Mouse (Mus musculus): Measurements from ENCODE around the gene Iqgap3.

The Iqgap3 gene

DNA sequence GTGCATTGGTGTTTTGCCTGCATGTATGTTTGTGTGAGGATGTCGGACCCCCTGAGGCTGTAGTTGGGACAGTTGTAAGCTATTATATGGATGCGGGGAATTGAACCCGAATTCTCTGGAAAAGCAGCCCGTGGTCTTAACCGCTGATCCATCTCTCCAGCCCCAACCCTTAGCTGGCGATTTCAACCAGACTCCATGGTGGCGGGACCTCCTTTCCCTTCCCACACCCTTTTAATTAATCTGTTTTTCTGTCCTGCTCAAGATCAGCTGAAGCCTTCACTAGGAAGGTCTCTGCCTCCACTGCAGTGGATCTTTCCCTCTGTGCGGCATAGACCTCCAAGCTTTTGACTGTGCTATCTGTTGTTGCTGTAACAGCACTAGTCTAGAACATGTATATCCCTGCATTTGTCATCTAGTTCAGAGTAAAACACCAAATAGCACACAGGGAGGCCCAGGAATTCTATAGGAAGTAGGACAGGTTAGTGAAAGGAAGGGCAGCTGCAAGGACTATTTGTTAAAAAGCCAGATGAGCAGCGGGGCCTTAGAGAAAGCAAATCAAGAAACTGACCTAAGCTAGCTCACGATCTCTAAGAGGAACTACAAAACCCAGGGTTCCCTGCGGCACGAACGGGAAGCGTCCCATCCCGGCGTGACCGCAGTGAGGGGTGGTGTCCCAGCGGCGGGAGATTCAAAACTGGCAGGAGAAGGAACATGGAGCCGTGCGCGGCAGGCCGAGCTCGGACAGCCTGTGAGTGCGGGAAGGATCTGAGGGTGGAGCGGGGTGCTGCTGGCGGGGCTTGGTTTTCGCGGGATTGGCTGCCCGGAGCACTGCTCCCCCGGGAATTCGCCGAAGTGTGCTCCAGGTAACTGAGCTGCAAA, at the start of gene Iqgap3:
TSS of gene Iqgap3 (plus strand) at position 627 of the 879 bp plus-strand sequence.
- peak; percentile 95 for DNase-seq

DNA sequence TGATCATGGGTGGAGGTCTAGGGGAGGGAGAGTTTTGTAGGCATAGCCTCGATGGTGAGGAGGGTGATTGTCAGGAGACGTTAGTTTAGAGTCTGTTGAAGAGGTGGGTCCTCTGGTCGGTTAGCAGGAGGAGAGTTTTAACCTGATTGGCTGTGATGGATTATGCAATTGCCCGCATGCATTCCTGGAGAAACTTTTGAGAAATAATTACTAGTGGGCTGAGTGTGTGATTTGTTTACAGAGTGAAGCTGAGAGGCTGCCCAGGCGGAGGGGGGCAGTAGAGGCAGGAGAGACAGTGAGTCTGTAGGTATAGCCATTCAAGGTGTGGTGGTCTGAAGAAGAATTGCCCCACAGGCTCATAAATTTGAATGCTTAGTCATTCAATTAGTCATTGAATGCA, 48.3 kb upstream of the Iqgap3 start:
- peak; percentile 74 for DNase-seq

DNA sequence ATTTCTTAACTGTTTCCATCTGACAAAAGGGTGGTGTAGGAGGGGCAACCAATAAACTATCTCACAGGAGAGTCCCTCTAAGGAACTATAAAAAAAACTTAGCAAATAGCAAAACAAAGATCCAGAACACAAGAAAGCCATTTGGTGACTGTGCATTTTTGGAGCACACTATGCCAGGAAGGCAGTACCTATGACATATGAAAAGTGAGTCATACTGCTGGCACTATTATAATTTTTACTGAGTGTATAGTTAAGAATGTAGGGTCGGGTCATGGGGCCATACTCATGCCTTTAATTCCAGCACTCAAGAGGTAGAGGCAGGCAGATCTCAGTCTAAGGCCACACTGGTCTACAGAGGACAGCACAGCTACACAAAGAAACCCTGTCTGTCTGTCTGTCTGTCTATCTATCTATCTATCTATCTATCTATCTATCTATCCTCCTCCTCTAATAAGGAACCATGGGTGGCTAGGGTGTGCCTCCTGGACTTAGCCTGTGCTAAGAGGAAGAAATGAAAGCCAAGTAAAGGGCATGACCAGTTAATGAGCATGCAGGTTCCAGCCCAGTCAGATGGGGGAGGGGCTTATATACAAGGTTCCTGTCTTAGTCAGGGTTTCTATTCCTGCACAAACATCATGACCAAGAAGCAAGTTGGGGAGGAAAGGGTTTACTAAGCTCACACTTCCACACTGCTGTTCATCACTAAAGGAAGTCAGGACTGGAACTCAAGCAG, 46.0 kb upstream of the Iqgap3 start:
- DNase-seq, result no peak

DNA sequence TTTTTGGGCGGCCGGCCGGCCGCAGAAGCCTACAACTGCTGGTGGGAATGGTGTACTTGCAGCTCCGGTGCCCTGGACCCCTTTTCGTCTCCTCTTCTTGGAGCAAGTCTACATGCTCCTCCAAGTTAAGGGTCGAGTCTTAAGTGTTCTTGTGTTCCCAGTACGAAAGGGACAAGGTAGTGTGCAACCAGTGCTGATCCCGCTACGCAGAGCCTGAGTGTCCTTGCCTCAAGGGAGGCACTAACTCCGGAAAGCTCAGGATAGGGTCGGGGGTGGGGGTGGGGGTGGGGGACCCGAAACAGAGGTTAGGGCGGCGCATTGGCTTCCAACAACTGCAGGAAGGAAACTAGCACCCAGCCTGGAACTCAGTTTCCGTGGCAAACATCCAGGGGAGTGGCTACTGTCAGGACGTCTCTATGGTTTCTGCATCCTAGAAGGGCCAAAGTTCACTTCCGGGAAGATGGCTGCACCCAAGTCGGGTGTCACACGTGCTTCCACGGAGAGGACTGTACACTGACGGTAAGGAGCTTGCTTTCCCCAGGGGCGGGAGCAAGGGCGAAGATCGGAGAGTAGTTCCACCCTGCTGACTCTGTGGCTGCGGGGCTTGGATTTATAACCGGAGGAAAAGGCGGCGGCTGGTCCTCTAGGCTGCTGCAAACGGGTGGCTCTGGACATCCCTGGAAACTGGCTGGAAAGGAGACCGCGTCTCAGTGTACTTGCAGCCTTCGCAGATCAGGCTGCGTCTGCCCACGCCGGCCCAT, 38.9 kb upstream of the Iqgap3 start, which contains the start of gene Gpatch4:
TSS of gene Gpatch4 (plus strand) at position 448 of the 761 bp plus-strand sequence.
- DNase-seq, result peak; percentile 98

DNA sequence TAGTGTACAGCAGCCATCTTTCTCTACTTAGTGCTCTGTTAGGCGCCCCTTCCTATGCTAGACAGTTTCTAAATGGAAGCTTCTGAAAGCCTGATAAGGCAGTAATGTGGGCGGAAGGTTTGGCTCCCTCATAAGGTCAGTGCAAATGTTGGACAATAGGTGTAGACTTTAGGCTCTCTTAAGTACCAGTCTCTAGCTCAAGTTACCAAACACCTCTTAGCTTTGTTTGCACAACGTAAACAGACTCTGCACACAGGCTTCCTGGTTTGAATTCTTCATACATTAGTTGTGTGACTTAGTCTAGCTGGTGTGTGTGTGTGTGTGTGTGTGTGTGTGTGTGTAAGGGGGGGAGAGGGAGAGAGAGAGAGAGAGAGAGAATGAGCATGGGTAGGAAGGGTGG, 32.2 kb upstream of the Iqgap3 start:
- DNase-seq, result peak; percentile 76

DNA sequence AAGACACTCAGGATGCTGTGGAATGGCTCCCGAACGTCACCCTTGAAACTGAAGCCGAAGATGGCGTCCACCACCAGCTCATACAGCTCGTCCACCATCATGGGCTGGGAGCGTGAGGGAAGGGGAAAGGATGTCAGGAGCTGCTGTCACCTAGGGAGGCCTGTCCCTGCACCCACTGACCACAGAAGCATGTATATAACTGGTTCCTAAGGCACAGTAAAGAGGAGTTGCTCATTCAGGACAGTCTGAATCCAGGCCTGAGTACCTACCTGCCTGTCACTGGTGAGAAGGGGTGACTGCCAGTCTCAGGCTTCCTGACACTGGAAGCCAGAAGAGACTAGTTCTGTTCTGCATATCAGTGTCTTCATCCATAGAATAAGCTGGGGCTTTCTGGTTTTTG, 24.7 kb upstream of the Iqgap3 start:
- no peak for DNase-seq

DNA sequence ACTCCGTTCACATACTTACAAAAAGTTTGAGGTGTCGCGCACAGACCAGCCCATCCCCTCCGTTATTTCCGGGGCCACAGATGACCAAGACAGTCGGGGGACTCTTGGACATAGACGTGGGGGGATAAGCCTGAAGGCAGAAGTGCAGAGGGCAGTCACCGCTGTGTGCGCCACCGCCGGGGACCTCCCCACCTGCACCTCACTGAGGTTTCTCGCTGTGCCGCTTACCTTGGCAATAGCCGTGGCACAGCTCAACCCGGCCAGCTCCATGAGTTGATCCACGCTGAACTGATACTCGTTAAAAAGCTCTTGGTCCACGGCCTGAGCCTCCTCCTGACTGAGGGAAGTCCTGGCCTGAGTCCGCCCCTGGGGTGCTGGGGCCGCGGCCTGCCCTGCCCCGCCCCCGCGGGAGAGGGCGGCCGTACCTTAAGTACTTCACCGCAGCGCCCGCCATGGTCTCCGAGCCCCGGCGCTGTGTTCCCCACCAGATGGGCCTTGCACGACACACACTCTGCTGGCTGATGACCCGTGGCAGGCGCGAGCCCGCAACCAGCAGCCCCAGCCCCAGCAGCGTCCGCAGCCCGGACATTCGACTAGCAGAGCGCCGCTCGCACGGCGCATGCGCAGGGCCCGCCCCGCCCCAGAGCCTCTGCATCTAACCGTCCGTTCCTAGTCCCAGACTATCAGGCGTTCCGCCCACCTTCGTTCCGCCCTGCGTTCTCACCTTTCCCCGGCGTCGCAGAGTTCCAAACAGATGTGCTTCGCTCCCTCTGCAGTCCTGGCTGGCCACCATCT, 23.7 kb upstream of the Iqgap3 start, which contains the start of gene Naxe:
TSS of gene Naxe (minus strand) at position 594 of the 795 bp plus-strand sequence.
- DNase-seq, result peak; percentile 88

DNA sequence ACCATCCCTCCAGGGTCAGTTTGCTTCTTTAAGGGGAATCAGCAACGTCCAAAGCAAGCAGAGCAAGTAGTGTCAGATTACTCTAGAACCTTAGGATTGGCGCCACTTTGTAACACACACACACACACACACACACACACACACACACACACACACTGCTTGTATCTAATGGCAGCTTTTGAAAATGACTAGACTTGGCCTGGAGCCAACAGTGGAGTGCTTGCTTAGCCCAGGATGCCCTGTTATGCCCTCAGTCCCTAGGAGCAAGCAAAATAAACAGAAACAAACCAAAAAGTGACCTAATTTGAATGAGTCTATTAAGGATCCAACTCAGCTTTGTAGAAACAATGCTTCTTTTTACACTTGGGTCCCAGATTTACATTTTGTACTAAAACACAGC, 13.4 kb upstream of the Iqgap3 start:
- DNase-seq, result peak; percentile 85

DNA sequence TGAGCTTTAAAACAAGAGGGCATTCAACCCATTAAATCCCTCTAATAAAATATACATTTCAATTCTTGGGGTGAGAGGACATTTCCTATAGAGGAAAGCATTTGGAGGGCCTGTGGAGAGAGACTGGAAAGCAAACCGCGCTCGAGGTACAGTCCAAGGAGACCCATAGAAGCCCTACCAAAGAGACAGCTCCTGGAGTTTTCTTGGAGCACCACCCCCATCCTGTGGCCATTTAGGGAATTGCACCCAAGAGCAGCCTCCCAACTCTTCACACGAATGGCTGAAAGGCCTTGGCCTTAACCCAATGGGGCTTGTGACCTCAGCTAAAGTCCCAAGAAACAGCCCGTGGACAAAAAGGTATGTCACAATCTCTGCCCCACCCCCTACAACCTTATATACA, 10.0 kb upstream of the Iqgap3 start:
- peak; percentile 93 for DNase-seq

DNA sequence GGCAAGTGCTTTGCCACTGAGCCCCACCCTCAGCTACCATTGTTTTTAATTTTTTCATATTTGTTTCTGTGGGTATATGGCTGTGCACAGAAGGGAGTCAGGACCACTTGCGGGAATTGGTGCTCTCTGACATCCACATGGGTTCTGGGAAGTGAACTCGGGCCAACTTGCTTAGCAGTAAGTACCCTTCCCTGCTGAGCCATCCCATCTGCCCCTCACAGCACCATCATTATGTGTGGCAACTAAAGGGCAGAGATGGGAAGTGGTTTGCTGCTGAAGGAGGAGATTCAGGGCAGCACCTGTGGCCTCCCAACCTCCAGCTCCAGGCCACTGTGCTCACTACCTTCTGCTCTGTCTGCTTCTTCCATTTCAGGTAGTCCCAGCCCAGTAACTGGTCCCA, 8.1 kb upstream of the Iqgap3 start:
- DNase-seq, result no peak

DNA sequence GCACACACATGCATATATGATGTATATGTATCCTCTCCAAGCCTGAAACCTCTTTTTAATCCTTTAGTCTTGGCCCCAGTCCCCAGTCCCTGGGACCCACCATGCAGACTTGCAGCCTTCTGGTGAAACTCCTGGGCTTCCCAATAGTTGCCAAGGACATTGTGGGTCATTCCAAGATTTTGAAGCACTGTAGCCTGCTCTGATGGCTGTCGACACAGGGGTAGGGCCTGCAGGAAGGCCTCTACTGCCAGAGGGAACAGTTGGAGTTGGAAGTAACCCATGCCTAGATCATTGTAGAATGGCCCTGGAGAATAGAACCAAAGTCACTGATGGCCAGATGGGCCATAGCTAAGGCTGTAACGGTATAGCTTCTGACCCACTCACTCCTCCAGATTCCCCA, 7.4 kb upstream of the Iqgap3 start:
- no peak for DNase-seq

DNA sequence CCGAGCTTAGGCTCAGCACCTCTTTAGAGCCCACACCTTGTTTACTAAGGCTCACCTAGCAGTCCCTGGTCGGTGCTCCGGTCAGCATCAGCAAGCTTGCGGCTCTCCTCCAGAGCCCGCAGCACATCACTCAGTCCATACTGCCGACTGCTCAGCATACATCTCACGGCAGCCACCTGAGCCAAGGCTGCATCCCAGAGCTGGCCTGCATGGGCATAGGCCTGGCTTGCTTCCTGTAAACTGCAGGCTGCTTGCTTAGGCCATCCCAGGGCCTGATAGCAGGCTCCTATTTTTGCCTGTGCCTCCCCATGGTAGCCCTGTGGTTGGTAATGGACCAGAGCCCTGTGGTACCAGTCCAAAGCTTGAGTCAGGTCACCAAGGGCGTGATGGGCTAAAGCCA, 7.0 kb upstream of the Iqgap3 start:
- DNase-seq, result no peak

DNA sequence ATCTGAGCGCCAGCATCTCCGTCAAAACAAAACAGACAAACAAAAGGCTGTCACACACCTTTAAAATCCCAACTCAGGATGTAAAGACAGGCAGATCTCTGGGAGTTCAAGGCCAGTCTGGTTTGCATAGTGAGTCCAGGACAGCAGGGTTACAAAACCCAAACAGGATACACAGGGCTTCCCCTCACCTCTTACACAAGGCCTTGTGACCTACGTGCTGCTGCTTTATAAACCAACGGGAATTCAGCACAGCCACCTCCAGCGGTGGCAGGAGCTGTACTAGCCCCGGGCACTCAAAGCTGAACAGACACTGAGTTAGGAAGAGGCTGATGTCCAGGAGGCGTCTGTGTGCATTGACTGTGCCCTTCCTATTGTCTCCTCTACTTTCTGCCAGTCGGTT, 4.3 kb upstream of the Iqgap3 start:
- no peak for DNase-seq

DNA sequence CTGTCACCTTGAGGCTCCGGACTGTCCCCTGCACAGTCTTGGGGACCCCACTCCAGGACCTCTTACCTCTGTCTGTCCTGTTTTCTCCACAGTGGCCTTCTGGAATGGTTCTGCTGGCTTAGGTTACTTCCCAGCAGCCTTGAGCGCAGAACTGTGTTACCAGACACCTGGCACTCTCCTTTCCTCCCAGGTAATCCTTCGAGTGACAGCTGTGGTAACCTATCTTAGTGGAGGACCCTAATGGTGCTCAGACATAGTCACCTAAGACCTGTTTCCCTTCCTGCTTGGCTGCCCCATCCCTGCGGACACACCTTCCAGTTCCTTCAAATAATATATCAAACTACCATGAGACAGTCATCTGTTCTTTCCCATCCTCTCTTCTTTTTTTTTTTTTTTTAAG, 3.6 kb upstream of the Iqgap3 start, which contains the start of gene Ttc24:
TSS of gene Ttc24 (minus strand) at position 101 of the 400 bp plus-strand sequence.
- no peak for DNase-seq

DNA sequence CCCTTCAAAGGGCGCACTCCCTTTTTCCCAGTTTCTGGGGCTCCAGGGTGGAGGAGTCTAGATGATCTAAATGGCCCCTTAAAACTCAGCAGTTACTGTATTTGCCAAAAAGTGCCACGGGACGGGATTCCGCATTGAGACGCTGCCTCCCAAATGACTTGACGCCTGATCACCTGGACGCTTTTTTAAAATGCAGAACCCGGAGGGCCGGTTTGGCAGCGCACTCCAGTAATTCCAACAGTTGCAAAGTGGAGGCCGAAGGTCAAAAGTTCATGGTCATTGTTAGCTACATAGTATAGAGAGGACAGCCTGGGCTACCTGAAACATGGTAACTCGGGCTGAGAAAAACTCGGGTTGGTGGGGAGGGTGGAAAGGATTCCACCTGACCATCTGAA, 450 bp downstream of the Iqgap3 start:
- DNase-seq, result peak; percentile 29

DNA sequence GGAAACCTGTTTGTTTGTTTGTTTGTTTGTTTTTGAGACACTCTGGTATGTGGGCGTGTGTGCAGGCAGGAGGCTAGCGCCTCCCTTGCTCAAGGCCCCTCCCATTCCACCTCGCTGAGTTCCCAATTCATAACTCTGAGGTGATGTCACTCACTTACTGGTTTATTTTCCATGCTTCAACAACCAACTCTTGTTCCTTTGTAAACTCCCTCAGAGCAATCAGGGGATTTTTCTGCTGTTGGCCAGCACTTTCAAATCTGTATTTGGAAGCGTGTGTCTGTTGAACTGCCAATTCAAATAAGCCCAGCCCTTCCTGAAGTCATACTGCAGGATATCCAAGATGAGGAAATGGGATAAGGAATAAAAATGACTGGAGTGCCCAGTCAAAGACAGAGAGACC, 892 bp downstream of the Iqgap3 start:
- peak; percentile 78 for DNase-seq

DNA sequence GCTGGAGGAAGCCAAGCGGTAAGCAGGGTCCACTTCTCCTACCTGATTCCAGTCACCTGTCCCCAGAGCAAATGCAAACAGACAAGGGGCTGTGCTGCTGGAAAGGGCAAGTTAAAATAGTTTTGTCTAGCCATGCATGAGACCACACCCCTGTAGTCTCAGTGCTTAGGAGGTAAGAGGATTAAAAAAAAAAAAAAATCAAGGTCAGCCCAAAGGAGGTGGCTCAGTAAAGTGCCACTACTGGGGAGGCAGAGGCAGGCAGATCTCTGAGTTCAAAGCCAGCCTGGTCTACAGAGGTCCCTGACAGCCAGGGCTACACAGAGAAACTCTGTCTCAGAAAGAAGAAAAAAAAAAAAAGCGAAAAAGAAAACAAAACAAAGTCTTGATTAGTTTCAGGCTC, 2.2 kb downstream of the Iqgap3 start:
- no peak for DNase-seq

DNA sequence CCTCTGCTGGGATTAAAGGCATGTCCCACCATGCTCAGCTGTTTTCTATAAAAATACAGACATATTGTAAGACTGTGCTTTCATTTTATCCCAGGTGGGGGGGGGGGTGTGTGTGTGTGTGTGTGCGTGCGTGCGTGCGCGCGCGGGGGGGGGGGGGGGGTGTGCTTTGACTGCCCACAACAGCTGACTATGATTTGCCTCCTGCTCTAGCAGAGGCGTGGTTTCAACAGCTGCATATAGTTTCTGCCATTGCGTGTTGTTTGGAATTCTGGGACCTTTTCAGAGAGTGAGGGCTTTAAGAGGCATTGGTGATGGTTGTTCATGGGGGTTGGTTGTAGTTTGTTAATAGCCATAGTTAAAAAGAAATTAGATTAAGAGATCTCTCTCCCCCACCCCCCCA, 3.7 kb downstream of the Iqgap3 start:
- DNase-seq, result no peak

DNA sequence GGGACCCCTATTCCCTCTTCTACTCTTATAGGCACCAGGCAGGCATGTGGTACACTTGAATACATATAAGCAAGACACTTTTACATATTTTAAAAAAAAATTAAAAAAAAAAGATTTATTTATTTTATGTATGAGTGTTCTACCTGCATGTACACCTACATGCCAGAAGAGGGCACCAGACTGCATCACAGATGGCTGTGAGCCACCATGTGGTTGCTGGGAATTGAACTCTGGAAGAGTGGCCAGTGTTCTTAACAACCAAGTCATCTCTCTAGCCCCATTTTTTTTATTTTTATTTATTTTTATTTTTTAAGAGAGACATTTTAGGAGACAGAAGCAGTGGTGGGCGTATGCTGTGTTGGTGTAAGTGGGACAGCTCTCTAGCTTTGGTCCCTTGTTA, 5.9 kb downstream of the Iqgap3 start:
- DNase-seq, result peak; percentile 62

DNA sequence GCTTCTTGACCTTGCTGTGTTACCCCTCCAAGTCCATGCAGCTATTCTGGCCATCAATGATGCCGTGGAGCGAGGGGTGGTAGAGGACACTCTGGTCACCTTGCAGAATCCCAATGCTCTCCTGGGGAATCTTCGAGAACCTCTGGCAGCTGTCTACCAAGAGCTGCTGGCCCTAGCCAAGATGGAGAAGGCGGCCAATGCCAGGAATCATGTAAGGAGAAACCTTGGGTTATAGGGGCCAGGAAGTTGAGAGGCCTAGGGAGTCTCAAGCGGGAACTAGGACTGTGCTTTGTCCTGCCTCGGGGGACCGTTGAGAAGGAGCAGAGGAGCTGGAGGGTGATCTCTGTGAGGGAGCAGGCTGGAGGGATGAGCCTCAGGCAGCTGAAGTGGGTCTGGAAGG, 8.3 kb downstream of the Iqgap3 start:
- DNase-seq, result no peak

DNA sequence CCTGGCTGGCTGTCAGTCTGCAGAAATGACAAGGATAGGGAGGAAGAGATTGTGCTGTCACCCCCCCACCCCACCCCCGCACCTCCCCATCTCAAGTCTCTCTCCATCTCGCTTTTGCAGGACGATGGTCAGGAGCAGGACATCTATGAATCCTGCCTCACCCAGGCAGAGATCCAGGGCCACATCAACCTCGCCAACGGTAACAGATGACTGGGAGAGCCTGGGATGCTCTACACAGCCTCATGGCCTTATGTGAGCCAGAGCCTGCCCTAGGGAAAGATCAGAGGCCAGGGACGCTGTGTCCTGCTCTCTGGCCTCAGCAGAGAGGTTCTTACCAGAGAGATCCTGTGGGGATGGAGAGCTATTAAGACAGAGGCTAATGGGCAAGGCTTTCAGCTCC, 8.8 kb downstream of the Iqgap3 start:
- no peak for DNase-seq

DNA sequence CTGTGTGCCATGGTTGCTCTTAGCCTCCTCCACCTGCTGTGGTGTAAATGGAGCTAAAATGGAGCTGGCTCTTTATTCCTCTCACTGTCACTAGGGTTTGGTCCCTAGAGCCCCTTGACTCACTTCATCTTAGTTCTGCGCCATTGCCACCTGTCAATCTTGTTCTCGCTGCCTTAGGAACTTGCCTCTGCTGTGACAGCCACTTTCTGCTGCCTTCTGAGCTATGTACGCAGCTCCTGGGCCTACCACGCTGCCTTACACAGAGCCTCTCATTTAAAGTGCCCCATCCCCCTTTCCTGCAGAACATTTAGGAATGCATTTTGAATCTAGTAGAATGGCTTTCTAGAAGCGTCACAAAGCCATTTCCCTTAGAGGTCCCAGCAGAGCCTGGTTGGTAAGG, 12.4 kb downstream of the Iqgap3 start:
- no peak for DNase-seq
